ENCODE assay signal across 13 mouse cellular contexts in genomic region chr12:84918809-84919208, GRCm38 (mm10). TPM values are rescaled to one million over a fixed set of nuclear protein-coding genes. Genes with fewer than 3 reads are reported as not detected.
DNase-seq lines count a peak whose midpoint lies in the region.
"Had no signal": no experiment of that assay in that cellular context is flagged by ENCODE, and none has a peak within 500 bp of the region (broad histone marks: within the 10 kb centered on the region; RNA-seq: fewer than 3 reads in every experiment).

No protein-coding gene starts in this region.

- intact Hi-C loops in left cerebral cortex, postnatal 36 days (cut with DNase I), result no loop called here

- peak; percentile 33 to 36 for DNase-seq in cerebellum, adult 18-20 months
- no peak for DNase-seq in cerebellum, postnatal 36 days
- DNase-seq in cerebellum, adult 8-10 months, result peak; percentile 32
- DNase-seq in cerebellum, postnatal 25 days, result peak; percentile 39 to 46
- no peak for DNase-seq in frontal cortex, postnatal 25 days (ENCODE audit: low spot score in 2 of 2)
- DNase-seq in left cerebral cortex, postnatal 36 days (ENCODE audit: low spot score in 2 of 2), result no peak
- DNase-seq in kidney, postnatal 25 days, result no peak
- DNase-seq: adrenal gland, adult 8-10 months; adrenal gland, postnatal 36 days; gastrocnemius, postnatal 36 days; heart, adult 18-20 months; heart, postnatal 14 days; kidney, adult 2 months had no signal

RNA-seq across cellular contexts. Expression of gene Ltbp2, which starts 42.5 kb away (rescaled TPM):
- total RNA-seq in left cerebral cortex, postnatal 36 days (2021), result under 1 TPM; 0.41 to 0.52 TPM

RNA-seq across cellular contexts. Expression of gene Fcf1, which starts 51.9 kb away (rescaled TPM):
- 10 to 100 TPM; 30.1 to 34.3 TPM for total RNA-seq in left cerebral cortex, postnatal 36 days (2021)

RNA-seq across cellular contexts. Expression of gene Arel1, which starts 51.9 kb away (rescaled TPM):
- total RNA-seq in left cerebral cortex, postnatal 36 days (2021), result 100 to 1,000 TPM in 1 of 2 experiments, 10 to 100 TPM in 1; 96.2 to 112 TPM

Comparison
In these comparisons a context has a peak if more than half of its experiments do, and no peak if none do; other contexts are left out.
1. DNase-seq: peak in cerebellum, adult 18-20 months (2 of 2), cerebellum, adult 8-10 months (single experiment) and cerebellum, postnatal 25 days (2 of 2); none in cerebellum, postnatal 36 days (0 of 2), frontal cortex, postnatal 25 days (0 of 2), left cerebral cortex, postnatal 36 days (0 of 2) and kidney, postnatal 25 days (0 of 2).